In genomic region chr1:172427841-172428240, GRCm38 (mm10) we compare ENCODE assay signal across 31 mouse cellular contexts. TPM values are rescaled to one million over a fixed set of nuclear protein-coding genes. Genes with fewer than 3 reads are reported as not detected.
"Had no signal": no experiment of that assay in that cellular context is flagged by ENCODE, and none has a peak within 500 bp of the region (broad histone marks: within the 10 kb centered on the region; RNA-seq: fewer than 3 reads in every experiment).

No protein-coding gene starts in this region.

- H3K4me2 ChIP-seq: limb, embryonic 12.5 days; limb, embryonic 13.5 days; limb, embryonic 15.5 days; liver, embryonic 11.5 days; liver, embryonic 12.5 days; liver, embryonic 13.5 days; liver, embryonic 15.5 days; lung, embryonic 14.5 days; lung, embryonic 15.5 days; midbrain, embryonic 12.5 days; midbrain, embryonic 13.5 days; midbrain, embryonic 15.5 days; neural tube, embryonic 12.5 days had no signal

- H3K4me3 ChIP-seq: limb, embryonic 10.5 days; limb, embryonic 12.5 days; limb, embryonic 13.5 days; limb, embryonic 15.5 days; liver, embryonic 12.5 days; liver, embryonic 13.5 days; liver, embryonic 15.5 days; lung, embryonic 15.5 days; megakaryocyte, embryonic 14.5 days; midbrain, embryonic 10.5 days; midbrain, embryonic 12.5 days; midbrain, embryonic 13.5 days; midbrain, embryonic 15.5 days; myocyte; neural tube, embryonic 12.5 days had no signal

- H3K36me3 ChIP-seq: limb, embryonic 10.5 days; limb, embryonic 12.5 days; limb, embryonic 13.5 days; limb, embryonic 15.5 days; liver, embryonic 12.5 days; liver, embryonic 13.5 days; liver, embryonic 15.5 days; lung, embryonic 15.5 days; midbrain, embryonic 10.5 days; midbrain, embryonic 12.5 days; midbrain, embryonic 13.5 days; midbrain, embryonic 15.5 days; neural tube, embryonic 12.5 days had no signal

- H3K9me3 ChIP-seq: limb, embryonic 10.5 days; limb, embryonic 12.5 days; limb, embryonic 13.5 days; limb, embryonic 15.5 days; liver, embryonic 12.5 days; liver, embryonic 13.5 days; liver, embryonic 15.5 days; lung, embryonic 15.5 days; megakaryocyte, embryonic 14.5 days; midbrain, embryonic 10.5 days; midbrain, embryonic 12.5 days; midbrain, embryonic 13.5 days; midbrain, embryonic 15.5 days; neural tube, embryonic 12.5 days had no signal

- H3K4me1 ChIP-seq: limb, embryonic 12.5 days; limb, embryonic 15.5 days; liver, embryonic 15.5 days; midbrain, embryonic 12.5 days; midbrain, embryonic 13.5 days; midbrain, embryonic 15.5 days; neural tube, embryonic 12.5 days had no signal

- H3K9ac ChIP-seq: limb, embryonic 12.5 days; limb, embryonic 13.5 days; limb, embryonic 15.5 days; liver, embryonic 12.5 days; liver, embryonic 13.5 days; liver, embryonic 14.5 days; liver, embryonic 15.5 days; liver, postnatal 0 days; lung, embryonic 14.5 days; lung, embryonic 15.5 days; midbrain, embryonic 12.5 days; midbrain, embryonic 13.5 days; midbrain, embryonic 15.5 days; neural tube, embryonic 12.5 days had no signal

- DNase-seq: left cerebral cortex, postnatal 4 days; liver; liver, embryonic 13.5 days; liver, postnatal 0 days; lung, adult 18-20 months; lung, adult 2 months; lung, embryonic 14.5 days; lung, postnatal 10 days; lung, postnatal 14 days; lung, postnatal 36 days; lung, postnatal 4 days had no signal

- ATAC-seq: liver, embryonic 12.5 days; liver, postnatal 0 days; lung, postnatal 0 days; midbrain, embryonic 13.5 days; midbrain, embryonic 15.5 days; midbrain, embryonic 16.5 days had no signal

- H3K27ac ChIP-seq: limb, embryonic 10.5 days; limb, embryonic 12.5 days; limb, embryonic 13.5 days; limb, embryonic 15.5 days; liver, embryonic 12.5 days; liver, embryonic 13.5 days; liver, embryonic 14.5 days; liver, embryonic 15.5 days; lung, embryonic 15.5 days; macrophage; midbrain, embryonic 10.5 days; midbrain, embryonic 12.5 days; midbrain, embryonic 13.5 days; midbrain, embryonic 15.5 days; neural tube, embryonic 12.5 days had no signal

- H3K27me3 ChIP-seq: limb, embryonic 12.5 days; limb, embryonic 13.5 days; limb, embryonic 15.5 days; liver, embryonic 13.5 days; liver, embryonic 15.5 days; lung, embryonic 15.5 days; midbrain, embryonic 12.5 days; midbrain, embryonic 15.5 days; neural tube, embryonic 12.5 days had no signal

RNA-seq across cellular contexts. Expression of gene Slamf9, which starts 47.3 kb away (rescaled TPM):
- total RNA-seq: megakaryocyte-erythroid progenitor cell, adult 5-6 weeks had no signal
